Mouse (Mus musculus) thymus, postnatal 25 days (tissue): ENCODE results near the gene Nav2.

ENCODE experiments used
- DNase-seq: peaks from one replicate; pipeline ENCODE4 v3.0.0; 2022

The Nav2 gene

DNA sequence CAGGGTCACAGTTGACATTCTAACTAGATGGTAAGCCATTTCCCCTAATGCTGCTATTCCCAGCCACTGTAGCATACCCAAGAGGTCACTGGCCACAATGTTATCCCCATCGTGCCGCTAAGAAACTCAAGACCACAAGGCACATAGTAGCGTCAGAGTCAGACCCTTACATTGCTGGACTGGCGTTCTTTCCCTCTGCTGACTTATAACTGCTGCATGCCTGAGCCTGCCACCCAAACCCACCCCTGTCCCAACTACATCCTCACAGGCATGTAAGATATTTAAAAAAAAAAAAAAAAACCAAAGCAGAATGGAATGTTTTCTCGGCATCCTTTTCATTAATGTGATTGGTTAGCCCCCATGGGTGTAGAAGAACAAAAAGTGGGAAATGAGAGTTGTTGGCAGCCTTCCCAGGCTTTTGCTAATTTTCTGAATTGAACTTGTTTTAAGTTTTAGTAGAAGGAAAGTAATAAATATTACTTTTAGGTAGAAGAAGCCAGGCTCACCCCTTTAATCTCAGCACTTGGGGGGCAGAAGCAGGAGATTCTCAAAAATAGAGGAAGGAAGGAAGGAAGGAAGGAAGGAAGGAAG, 678.1 kb downstream of the Nav2 start:
- no peak for DNase-seq

DNA sequence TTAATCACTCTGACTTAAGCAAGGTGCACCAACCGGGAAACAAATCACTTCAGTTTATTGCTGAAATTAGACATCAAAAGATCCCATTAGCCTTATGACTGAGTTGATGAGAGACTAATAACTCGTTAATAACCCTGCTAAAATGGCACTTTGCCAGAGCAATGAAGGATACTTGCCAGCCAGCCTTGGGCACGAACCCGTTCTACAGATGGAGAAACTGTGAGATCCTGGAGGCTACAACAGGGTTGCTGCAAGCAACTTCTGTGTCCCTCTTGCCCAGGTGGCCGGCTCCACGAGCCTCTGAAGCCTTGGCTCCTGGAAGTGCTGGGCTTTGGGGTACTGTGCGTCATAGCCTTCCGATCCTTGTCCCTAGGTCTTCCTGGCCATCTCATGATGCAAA, 681.1 kb downstream of the Nav2 start:
- no peak for DNase-seq

- DNase-seq, result no peak
Observed at GRCm38 (mm10) chr7:49597776-49598175, 689.3 kb downstream of the Nav2 start.

- no peak for DNase-seq
Observed at GRCm38 (mm10) chr7:49598225-49598624, 689.7 kb downstream of the Nav2 start.

DNA sequence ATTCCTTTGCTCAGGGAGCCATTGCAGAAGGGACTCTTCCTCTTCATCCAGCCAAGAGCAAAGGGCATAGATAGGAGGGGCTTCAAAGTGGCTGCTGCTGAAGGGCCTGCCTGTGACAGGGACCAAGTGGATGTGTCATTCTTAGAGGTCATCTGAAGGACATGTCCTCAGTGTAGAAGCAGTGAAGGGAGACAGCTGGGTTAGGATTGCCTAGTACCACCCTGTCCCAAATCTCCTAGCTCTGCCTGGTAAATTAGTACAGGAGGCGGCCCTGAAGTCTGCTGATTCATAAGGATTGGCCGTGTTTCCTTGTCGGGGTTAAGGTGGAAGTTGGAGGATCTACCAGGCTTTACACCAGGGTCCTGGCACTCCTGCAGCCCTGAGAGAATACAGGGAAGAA, 691.4 kb downstream of the Nav2 start:
- DNase-seq, result no peak

- peak; percentile 84 for DNase-seq
Observed at GRCm38 (mm10) chr7:49601191-49601975, 692.9 kb downstream of the Nav2 start.

DNA sequence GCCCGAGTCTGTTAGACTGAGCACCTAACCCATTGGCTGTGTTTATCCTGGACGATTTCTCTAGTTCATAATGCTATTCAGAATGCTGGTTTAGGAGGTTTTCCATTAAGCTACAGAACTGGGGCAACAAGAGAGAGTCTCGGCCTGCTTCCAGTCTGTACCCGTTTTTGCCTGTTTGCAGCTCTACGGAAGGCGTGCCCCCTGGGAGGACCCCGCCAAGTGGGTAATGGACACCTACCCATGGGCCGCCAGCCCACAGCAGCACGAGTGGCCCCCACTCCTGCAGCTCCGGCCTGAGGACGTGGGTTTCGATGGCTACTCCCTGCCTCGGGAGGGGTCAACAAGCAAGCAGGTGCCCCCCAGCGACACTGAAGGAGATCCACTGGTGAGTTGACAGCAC, 695.7 kb downstream of the Nav2 start:
- DNase-seq, result no peak

DNA sequence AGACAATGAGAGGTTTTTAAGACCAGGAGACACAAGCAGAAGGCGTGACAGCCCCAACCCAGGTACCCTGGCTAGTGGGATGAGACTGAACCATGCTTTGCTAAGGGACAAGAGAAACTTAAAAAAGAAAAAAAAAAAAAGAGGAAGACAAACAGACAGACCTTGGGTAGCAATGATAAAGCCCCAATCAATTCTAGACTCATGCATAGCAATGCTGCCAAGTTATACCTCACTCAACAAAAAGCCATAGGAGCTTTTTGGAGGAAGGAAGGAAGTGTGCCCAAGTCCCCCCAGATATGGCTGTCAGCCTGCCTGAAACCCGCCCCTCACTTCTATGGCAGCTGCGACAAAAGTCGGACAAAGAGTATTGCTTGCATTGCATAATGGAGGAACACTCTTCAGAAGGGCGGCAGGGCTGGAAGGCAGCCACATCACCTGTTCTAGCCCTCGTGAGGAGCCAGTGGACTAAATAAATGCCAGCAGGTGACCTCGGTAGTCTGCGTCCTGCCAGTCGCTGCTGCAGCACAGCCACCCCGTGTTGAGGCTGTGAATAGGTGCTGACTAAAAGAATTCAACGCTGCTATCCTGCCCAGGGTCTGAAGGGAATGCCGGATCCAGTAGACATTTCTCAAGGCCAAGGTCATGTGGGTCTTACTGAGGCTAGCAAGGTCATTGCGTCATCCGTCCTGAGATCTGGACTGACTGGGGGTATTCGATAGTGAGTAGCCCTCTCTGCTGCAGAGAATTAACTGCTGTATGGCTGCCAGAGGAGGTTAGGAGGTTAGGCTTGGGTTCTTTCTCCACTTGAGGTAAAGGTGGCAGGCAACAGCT, 696.7 kb downstream of the Nav2 start:
- no peak for DNase-seq

DNA sequence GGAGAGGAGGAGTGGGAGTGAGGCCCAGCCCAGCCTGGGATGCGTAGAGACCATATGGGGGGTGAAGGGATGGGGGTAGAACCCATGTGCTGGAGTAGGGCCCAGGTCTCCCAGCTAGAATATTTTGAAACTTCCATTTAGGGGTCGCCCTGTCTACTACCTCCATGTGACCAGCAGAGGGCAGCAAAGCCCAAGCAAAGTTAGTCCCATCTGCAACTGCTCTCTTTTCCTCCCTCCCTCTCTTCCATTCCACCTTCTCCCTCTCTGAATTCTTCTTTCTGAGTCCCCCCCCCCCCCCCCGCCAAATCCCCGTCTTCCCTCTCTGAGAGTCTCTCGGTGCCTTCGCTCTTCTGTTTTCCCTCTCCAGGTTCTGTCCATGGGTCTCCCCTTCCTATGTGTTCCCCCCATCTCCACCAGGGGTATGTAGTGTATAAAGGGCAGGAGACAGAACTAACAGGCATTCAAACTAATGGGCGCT, 707.8 kb downstream of the Nav2 start:
- peak; percentile 65 for DNase-seq

DNA sequence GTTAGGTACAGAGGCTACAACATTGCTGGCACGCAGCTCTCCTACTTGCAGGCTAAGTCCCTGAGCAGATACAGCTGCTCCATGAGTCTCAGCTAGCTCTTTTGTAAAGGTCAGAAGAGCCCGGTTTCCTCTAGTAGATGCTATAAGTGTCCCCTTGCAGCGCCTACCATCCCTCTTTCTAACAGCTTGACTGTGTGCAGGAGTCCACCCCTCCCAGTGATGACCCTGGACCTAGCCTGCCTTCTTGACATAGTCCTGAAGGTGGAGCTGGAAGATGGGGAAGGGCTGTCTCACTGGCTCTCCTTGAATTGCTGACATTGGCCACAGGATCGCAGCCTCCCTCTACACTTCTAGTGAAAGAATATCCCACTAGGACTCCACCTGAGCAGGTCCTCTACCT, 708.6 kb downstream of the Nav2 start:
- DNase-seq, result no peak

DNA sequence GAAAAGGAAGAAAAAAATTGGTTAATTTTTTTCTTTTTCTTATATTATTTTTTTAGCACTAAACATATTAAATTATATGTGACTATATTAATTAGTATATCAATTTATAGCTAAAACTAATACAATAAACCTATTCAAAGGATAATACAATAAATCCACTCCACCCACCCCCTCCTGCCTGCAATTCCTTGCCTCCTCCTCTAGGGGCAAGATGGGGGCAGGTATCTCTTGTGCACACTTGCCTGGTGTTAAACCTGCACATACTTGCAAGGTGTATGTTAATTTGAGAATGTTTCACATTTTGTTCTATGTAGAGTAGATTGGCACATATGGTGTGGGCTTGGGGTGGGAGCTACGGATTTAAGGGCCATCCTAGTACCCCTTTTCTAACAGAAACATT, 711.6 kb downstream of the Nav2 start:
- no peak for DNase-seq

DNA sequence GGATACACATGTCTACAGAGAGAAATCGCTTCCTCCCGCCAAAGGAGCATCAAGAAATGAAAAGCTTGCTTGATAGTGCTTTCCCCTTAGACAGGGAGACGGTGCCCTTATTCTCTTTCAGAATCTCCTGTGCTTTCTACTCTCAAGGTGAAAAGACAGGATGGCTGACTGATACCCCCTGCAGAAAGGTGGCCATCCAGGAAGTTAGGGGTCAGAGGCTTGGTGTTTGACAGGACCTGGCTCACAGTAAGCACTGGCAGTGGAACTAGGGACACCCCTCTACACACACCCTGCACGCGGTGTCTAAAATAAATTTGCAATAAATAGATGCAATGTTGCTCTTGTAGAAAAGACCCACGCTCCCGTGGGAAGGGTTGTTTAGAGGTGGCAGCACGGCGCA, 723.4 kb downstream of the Nav2 start:
- DNase-seq, result no peak

GRCm38 (mm10) chr7:49632391-49632790, 723.9 kb downstream of the Nav2 start:
- DNase-seq, result no peak

- DNase-seq, result peak; percentile 40
Observed at GRCm38 (mm10) chr7:49633375-49633956, 725.0 kb downstream of the Nav2 start.

- DNase-seq, result no peak
Observed at GRCm38 (mm10) chr7:49634291-49635073, 726.0 kb downstream of the Nav2 start.

GRCm38 (mm10) chr7:49635074-49635621, 726.6 kb downstream of the Nav2 start:
- DNase-seq, result no peak

GRCm38 (mm10) chr7:49635971-49636370, 727.5 kb downstream of the Nav2 start:
- no peak for DNase-seq

- DNase-seq, result no peak
Observed at GRCm38 (mm10) chr7:49636491-49637115, 728.1 kb downstream of the Nav2 start, which contains the start of gene Dbx1. Gene Dbx1, minus strand, starts transcription at chr7:49636849.

DNA sequence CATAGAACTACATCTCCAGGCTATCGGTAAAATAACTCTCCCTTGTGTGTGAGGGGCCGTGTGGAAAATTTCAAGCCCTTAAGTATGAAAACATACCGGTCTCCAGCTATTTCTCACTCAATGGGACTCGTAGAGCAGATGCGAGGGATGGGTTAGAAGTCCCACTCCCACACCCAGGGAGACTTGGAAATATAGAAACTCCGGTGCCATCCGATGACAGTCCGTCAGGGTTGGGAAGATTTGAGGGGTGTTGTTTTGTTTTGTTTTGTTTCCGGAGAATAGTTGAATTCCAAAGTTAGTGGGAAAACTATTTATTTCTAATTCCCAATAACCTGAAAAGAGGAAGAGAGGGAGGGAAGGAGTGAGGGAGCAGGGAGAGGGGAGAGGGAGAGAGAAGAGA, 728.8 kb downstream of the Nav2 start:
- DNase-seq, result no peak

GRCm38 (mm10) chr7:49637851-49638663, 729.5 kb downstream of the Nav2 start:
- no peak for DNase-seq
